Mouse (Mus musculus) midbrain, embryonic 16.5 days (tissue): ENCODE measurements at regions not wholly inside any gene's neighbourhood (a gene's known extent, or its start where the extent isn't known, plus 50 kb on each side); places are given as distances from the start of the nearest gene placed in this dataset.

Experiments
- ATAC-seq: fragments of 200-750 bp; cut with Nextera tagmentation; 2 replicates; pipeline ENCODE4 v1.8.0; 2017; ENCODE audit warnings: moderate TSS enrichment
- H3K27ac ChIP-seq: fragments of 300-500 bp; sonication (generic); 2 replicates; pipeline ENCODE4 v1.5.1; 2014; ENCODE audit warnings: mild to moderate bottlenecking, low read length, mixed read lengths
- H3K27me3 ChIP-seq: fragments of 300-500 bp; sonication (generic); 2 replicates; pipeline ENCODE4 v1.6.1; 2014; ENCODE audit warnings: low read depth, low read length, mixed read lengths; ENCODE audit not compliant: control insufficient read depth, insufficient read depth
- H3K36me3 ChIP-seq: fragments of 300-500 bp; sonication (generic); 2 replicates; pipeline ENCODE4 v1.6.1; 2014; ENCODE audit warnings: mild to moderate bottlenecking, low read length, moderate library complexity, mixed read lengths; ENCODE audit not compliant: control insufficient read depth, insufficient read depth
- H3K4me1 ChIP-seq: fragments of 300-500 bp; sonication (generic); 2 replicates; pipeline ENCODE4 v1.6.1; 2014; ENCODE audit warnings: mild to moderate bottlenecking, low read length, mixed read lengths; ENCODE audit not compliant: control insufficient read depth, insufficient read depth
- H3K4me2 ChIP-seq: fragments of 300-500 bp; sonication (generic); 2 replicates; pipeline ENCODE4 v1.6.1; 2014; ENCODE audit warnings: mild to moderate bottlenecking, low read length, mixed read lengths
- H3K4me3 ChIP-seq: fragments of 300-500 bp; sonication (generic); 2 replicates; pipeline ENCODE4 v1.5.1; 2014; ENCODE audit warnings: low read depth, mild to moderate bottlenecking, low read length, moderate library complexity, mixed read lengths
- H3K9ac ChIP-seq: fragments of 300-500 bp; sonication (generic); 2 replicates; pipeline ENCODE4 v1.6.1; 2014; ENCODE audit warnings: low read depth, low read length, mixed read lengths
- H3K9me3 ChIP-seq: fragments of 300-500 bp; sonication (generic); replicated peaks from 2 replicates; pipeline ENCODE4 v1.6.1; 2014; ENCODE audit warnings: mild to moderate bottlenecking, low read length, mixed read lengths; ENCODE audit not compliant: control insufficient read depth, poor library complexity, severe bottlenecking
- WGBS: fragments of 180-500 bp; shearing (Covaris S2); extraction: QIAGEN DNeasy Blood & Tissue Kit; methylation state at CpG from one replicate; pipeline ENCODE4 v1.1.7; 2014; 5-methylcytosine and 5-hydroxymethylcytosine counted together

DNA sequence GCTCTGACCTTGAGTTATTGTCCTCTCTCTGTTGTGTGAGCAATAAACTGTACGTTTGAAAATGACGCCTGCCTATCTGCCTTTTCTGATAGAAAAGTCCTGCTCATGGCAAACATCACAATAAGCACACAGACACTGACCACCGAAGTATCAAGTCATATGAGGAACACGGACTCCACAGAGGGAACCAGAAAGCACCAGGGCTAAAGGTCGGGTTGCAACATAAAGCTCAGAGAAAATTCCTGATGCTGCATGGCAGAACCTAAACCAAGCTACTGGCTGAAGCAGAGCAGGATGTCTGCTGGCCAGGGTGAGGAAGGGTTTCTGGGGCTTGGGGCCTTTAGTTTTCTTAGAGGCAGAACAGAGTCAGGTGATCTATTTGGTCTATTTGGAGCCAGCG, 94.5 kb upstream of the Elovl6 start:
- H3K36me3 ChIP-seq, result no peaks in the 10 kb centered on the region
- WGBS, result 85% methylated on average over 6 of the region's 6 CpGs
- H3K9me3 ChIP-seq, result peaks cover 5% of the 10 kb centered on the region; the same call in 1 of the 2 replicates
- no peaks in the 10 kb centered on the region for H3K4me1 ChIP-seq
- no peak overlapping the region for H3K4me3 ChIP-seq
- H3K27ac ChIP-seq, result no peak overlapping the region
- H3K27me3 ChIP-seq, result no peaks in the 10 kb centered on the region
- ATAC-seq, result no peak
- no peak overlapping the region for H3K9ac ChIP-seq
- no peak overlapping the region for H3K4me2 ChIP-seq

DNA sequence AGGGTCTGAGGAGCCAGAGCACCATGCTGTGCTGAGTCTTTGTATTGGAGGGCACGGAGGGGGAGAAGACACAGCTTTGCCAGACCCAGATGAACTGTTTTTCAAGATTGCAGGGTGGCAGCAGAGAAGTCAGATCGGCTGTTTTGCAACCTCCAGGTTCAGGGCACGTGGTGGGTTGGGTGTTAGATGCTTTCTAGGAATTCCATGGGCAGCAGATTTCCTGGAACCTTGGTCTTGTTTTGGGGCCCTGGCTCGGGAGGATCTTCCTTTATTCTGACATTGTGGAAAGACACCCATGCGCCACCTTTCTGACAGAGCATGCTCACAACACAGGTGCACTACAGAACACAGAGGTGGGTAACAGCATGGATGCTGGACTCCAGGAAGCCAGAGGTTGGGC, 89.4 kb upstream of the Elovl6 start:
- H3K27me3 ChIP-seq, result no peaks in the 10 kb centered on the region
- H3K4me2 ChIP-seq, result no peak overlapping the region
- no peak overlapping the region for H3K27ac ChIP-seq
- H3K4me3 ChIP-seq, result no peak overlapping the region
- ATAC-seq, result no peak
- H3K36me3 ChIP-seq, result no peaks in the 10 kb centered on the region
- no peak overlapping the region for H3K9ac ChIP-seq
- 55% methylated on average over 5 of the region's 5 CpGs for WGBS
- H3K9me3 ChIP-seq, result no peaks in the 10 kb centered on the region
- no peaks in the 10 kb centered on the region for H3K4me1 ChIP-seq

- no peaks in the 10 kb centered on the region for H3K9me3 ChIP-seq
- H3K27me3 ChIP-seq, result no peaks in the 10 kb centered on the region
- WGBS, result 93% methylated on average over 3 of the region's 3 CpGs
- no peak overlapping the region for H3K27ac ChIP-seq
- H3K9ac ChIP-seq, result no peak overlapping the region
- H3K4me3 ChIP-seq, result no peak overlapping the region
- no peaks in the 10 kb centered on the region for H3K36me3 ChIP-seq
- no peaks in the 10 kb centered on the region for H3K4me1 ChIP-seq
- no peak overlapping the region for H3K4me2 ChIP-seq
- ATAC-seq, result no peak
These were observed 87.9 kb upstream of the Elovl6 start for GRCm38 (mm10) chr3:129444221-129444620.

- Histone ChIP-seq H3K4me2 (no peak overlapping the region), H3K27ac (no peak overlapping the region), H3K27me3 (no peaks in the 10 kb centered on the region), H3K4me1 (no peaks in the 10 kb centered on the region), H3K36me3 (no peaks in the 10 kb centered on the region), H3K9ac (no peak overlapping the region), H3K4me3 (no peak overlapping the region), H3K9me3 (no peaks in the 10 kb centered on the region)
- WGBS, result 94% methylated on average over 6 of the region's 6 CpGs
- no peak for ATAC-seq
These were observed 86.2 kb upstream of the Elovl6 start for GRCm38 (mm10) chr3:129445961-129446360.

GRCm38 (mm10) chr3:129449928-129450327, 82.2 kb upstream of the Elovl6 start:
- H3K4me1 ChIP-seq, result no peaks in the 10 kb centered on the region
- no peak overlapping the region for H3K27ac ChIP-seq
- no peak overlapping the region for H3K4me2 ChIP-seq
- 84% methylated on average over 4 of the region's 4 CpGs for WGBS
- H3K9me3 ChIP-seq, result no peaks in the 10 kb centered on the region
- H3K9ac ChIP-seq, result no peak overlapping the region
- no peak overlapping the region for H3K4me3 ChIP-seq
- no peak for ATAC-seq
- no peaks in the 10 kb centered on the region for H3K27me3 ChIP-seq
- no peaks in the 10 kb centered on the region for H3K36me3 ChIP-seq

GRCm38 (mm10) chr3:129450671-129451070, 81.5 kb upstream of the Elovl6 start:
- Histone ChIP-seq H3K9ac (no peak overlapping the region), H3K9me3 (no peaks in the 10 kb centered on the region), H3K27me3 (no peaks in the 10 kb centered on the region), H3K4me1 (no peaks in the 10 kb centered on the region), H3K4me2 (no peak overlapping the region), H3K4me3 (no peak overlapping the region), H3K36me3 (no peaks in the 10 kb centered on the region), H3K27ac (no peak overlapping the region)
- no peak for ATAC-seq
- 84% methylated on average over 5 of the region's 5 CpGs for WGBS

- WGBS, result 86% methylated on average over 5 of the region's 5 CpGs
- Histone ChIP-seq H3K4me1 (no peaks in the 10 kb centered on the region), H3K36me3 (no peaks in the 10 kb centered on the region), H3K9ac (no peak overlapping the region), H3K27ac (no peak overlapping the region), H3K27me3 (no peaks in the 10 kb centered on the region), H3K9me3 (no peaks in the 10 kb centered on the region), H3K4me3 (no peak overlapping the region), H3K4me2 (no peak overlapping the region)
- no peak for ATAC-seq
These were observed 62.1 kb upstream of the Elovl6 start for GRCm38 (mm10) chr3:129470088-129470487.

DNA sequence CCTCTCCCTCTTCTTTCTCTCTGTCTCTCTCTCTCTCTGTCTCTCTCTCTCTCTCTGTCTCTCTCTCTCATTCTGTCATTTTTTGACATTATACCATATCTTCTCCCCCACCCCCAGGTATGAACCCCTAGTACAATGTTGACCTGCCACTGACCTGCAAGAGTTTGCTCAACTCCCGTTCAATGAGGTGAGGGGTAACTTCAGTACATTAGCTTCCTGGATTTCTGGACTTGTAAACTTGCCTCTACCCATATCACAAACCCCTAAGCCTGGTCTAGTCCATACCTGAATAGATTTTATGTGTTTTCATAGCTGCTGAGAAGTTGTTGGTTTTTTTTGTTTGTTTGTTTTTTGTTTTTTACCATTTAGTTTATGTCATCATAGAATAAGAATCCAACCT, 60.8 kb upstream of the Elovl6 start:
- Histone ChIP-seq H3K4me2 (no peak overlapping the region), H3K36me3 (no peaks in the 10 kb centered on the region), H3K4me1 (no peaks in the 10 kb centered on the region), H3K9me3 (no peaks in the 10 kb centered on the region), H3K27me3 (no peaks in the 10 kb centered on the region), H3K9ac (no peak overlapping the region), H3K4me3 (no peak overlapping the region), H3K27ac (no peak overlapping the region)
- ATAC-seq, result no peak
- 93% methylated on average over 1 of the region's 1 CpGs for WGBS

DNA sequence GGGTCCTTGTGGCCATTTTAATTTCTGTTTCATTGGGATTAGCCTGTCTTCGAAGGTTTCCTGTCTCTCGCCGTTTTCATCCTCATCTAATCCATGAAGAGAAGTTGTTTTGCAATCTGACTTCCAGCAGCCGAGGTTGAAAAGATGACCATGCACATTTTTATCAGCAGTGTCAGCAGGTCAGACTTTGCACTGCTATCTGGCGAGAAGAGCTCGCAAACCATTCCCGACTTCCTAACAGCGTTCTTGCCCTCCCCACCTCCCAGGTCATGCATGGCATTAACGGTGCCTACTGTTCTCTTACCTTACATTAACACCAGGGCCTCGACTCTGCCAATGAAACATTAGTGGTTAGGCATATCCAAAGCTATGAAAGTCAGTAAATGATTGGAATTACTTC, 60.1 kb upstream of the Elovl6 start:
- ATAC-seq, result no peak
- Histone ChIP-seq H3K27me3 (no peaks in the 10 kb centered on the region), H3K9ac (no peak overlapping the region), H3K4me3 (no peak overlapping the region), H3K27ac (no peak overlapping the region), H3K4me1 (no peaks in the 10 kb centered on the region), H3K36me3 (no peaks in the 10 kb centered on the region), H3K4me2 (no peak overlapping the region), H3K9me3 (no peaks in the 10 kb centered on the region)
- WGBS, result 91% methylated on average over 10 of the region's 10 CpGs

GRCm38 (mm10) chr3:129474451-129474850, 57.7 kb upstream of the Elovl6 start:
- no peaks in the 10 kb centered on the region for H3K4me1 ChIP-seq
- H3K4me3 ChIP-seq, result no peak overlapping the region
- no peak overlapping the region for H3K27ac ChIP-seq
- H3K4me2 ChIP-seq, result no peak overlapping the region
- no peaks in the 10 kb centered on the region for H3K27me3 ChIP-seq
- no peaks in the 10 kb centered on the region for H3K36me3 ChIP-seq
- H3K9me3 ChIP-seq, result no peaks in the 10 kb centered on the region
- ATAC-seq, result no peak
- 95% methylated on average over 7 of the region's 7 CpGs for WGBS
- H3K9ac ChIP-seq, result no peak overlapping the region
